Mouse (Mus musculus) erythroblast, embryonic 14.5 days (primary cell): ENCODE measurements at regions not wholly inside any gene's neighbourhood (a gene's known extent, or its start where the extent isn't known, plus 50 kb on each side); places are given as distances from the start of the nearest gene placed in this dataset.

Experiments used
- GATA1 ChIP-seq: IDR thresholded peaks from 2 replicates; pipeline ENCODE4 v1.6.1; 2012; ENCODE audit warnings: low read length, inconsistent platforms, mixed read lengths
- TAL1 ChIP-seq: IDR thresholded peaks from 3 replicates; pipeline ENCODE4 v1.6.1; 2012; ENCODE audit warnings: low read length, inconsistent platforms, mixed read lengths

DNA sequence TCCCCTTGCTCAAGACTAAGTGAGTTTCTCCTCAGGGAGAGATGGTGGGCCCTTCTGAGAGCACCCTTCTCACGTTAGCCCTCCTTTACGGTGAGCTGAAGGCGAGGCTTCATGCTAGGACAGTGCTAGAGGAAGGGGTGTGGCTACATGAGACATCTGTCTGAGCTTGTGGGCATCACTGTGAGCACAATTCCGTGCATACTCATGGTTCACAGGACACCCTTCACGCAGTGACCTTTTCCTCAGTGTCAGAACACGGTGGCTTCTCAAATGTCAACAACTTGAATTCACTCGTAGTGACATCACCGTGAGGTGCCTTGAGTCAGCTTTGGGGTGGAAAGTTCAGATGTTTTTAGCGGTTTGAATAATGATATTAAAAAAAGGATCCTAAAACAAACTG is 58.5 kb upstream of the Id2 start:
- TF ChIP-seq GATA1 (no peak), TAL1 (no peak)
